Mouse (Mus musculus): Measurements from ENCODE around the gene Ghsr. TPM values are rescaled to one million over a fixed set of nuclear protein-coding genes. Genes with fewer than 3 reads are reported as not detected.

The Ghsr gene
- polyA plus RNA-seq, 2 experiments: not detected

GRCm38 (mm10) chr3:27418602-27419001 lies 47.5 kb downstream of the Ghsr start:
- TF ChIP-seq EP300 (IDR thresholded peaks at IDR 0.05; ENCODE audit: low read depth): no peak
- no peak for TF ChIP-seq CTCF (IDR thresholded peaks at IDR 0.05; ENCODE audit: low read depth)
- Histone ChIP-seq H3K36me3 (replicated peaks; ENCODE audit: control insufficient read depth, insufficient read depth, low read depth) (no peaks in the 10 kb centered on the region), H3K4me1 (replicated peaks; ENCODE audit: control insufficient read depth in 2 of 2, insufficient read depth in 2 of 2, low read length in 1 of 2) (no peaks in the 10 kb centered on the region), H3K9ac (replicated peaks) (no peak overlapping the region), H3K27ac (no peak overlapping the region), H3K4me2 (ENCODE audit: low read depth) (no peak overlapping the region), H3K9me3 (ENCODE audit: control insufficient read depth, low read length) (no peaks in the 10 kb centered on the region), H3K27me3 (ENCODE audit: control insufficient read depth, insufficient read depth, low read length) (no peaks in the 10 kb centered on the region), H3K4me3 (ENCODE audit: insufficient read depth in 1 of 2, low read depth in 2 of 2, low read length in 2 of 2) (no peak overlapping the region)
- ATAC-seq (ENCODE audit: insufficient read depth) (no peak), DNase-seq (ENCODE audit: low read depth in 3 of 3, low spot score in 3 of 3) (no peak)
- 76% methylated on average over 8 of the region's 8 CpGs for WGBS (ENCODE audit: insufficient replicate concordance)

GRCm38 (mm10) chr3:27421980-27422379 lies 50.8 kb downstream of the Ghsr start:
- no peak overlapping the region for H3K27ac ChIP-seq
- no peak for ATAC-seq (ENCODE audit: insufficient read depth)
- H3K36me3 ChIP-seq (replicated peaks; ENCODE audit: control insufficient read depth, insufficient read depth, low read depth): no peaks in the 10 kb centered on the region
- no peaks in the 10 kb centered on the region for H3K4me1 ChIP-seq (replicated peaks; ENCODE audit: control insufficient read depth in 2 of 2, insufficient read depth in 2 of 2, low read length in 1 of 2)
- no peaks in the 10 kb centered on the region for H3K9me3 ChIP-seq (ENCODE audit: control insufficient read depth, low read length)
- no peak for DNase-seq (ENCODE audit: low read depth in 3 of 3, low spot score in 3 of 3)
- no peak overlapping the region for H3K4me3 ChIP-seq (ENCODE audit: insufficient read depth in 1 of 2, low read depth in 2 of 2, low read length in 2 of 2)
- H3K9ac ChIP-seq (replicated peaks): no peak overlapping the region
- TF ChIP-seq EP300 (IDR thresholded peaks at IDR 0.05; ENCODE audit: low read depth) (no peak), CTCF (IDR thresholded peaks at IDR 0.05; ENCODE audit: low read depth) (no peak)
- no peak overlapping the region for H3K4me2 ChIP-seq (ENCODE audit: low read depth)
- 71% methylated on average over 12 of the region's 12 CpGs for WGBS (ENCODE audit: insufficient replicate concordance)
- H3K27me3 ChIP-seq (ENCODE audit: control insufficient read depth, insufficient read depth, low read length): no peaks in the 10 kb centered on the region

- Histone ChIP-seq H3K27ac (no peak overlapping the region), H3K9me3 (ENCODE audit: control insufficient read depth, low read length) (no peaks in the 10 kb centered on the region), H3K9ac (replicated peaks) (no peak overlapping the region), H3K27me3 (ENCODE audit: control insufficient read depth, insufficient read depth, low read length) (no peaks in the 10 kb centered on the region), H3K36me3 (replicated peaks; ENCODE audit: control insufficient read depth, insufficient read depth, low read depth) (no peaks in the 10 kb centered on the region), H3K4me1 (replicated peaks; ENCODE audit: control insufficient read depth in 2 of 2, insufficient read depth in 2 of 2, low read length in 1 of 2) (no peaks in the 10 kb centered on the region), H3K4me2 (ENCODE audit: low read depth) (no peak overlapping the region), H3K4me3 (ENCODE audit: insufficient read depth in 1 of 2, low read depth in 2 of 2, low read length in 2 of 2) (no peak overlapping the region)
- ATAC-seq (ENCODE audit: insufficient read depth): no peak
- 77% methylated on average over 6 of the region's 6 CpGs for WGBS (ENCODE audit: insufficient replicate concordance)
- no peak for TF ChIP-seq EP300 (IDR thresholded peaks at IDR 0.05; ENCODE audit: low read depth)
- TF ChIP-seq CTCF (IDR thresholded peaks at IDR 0.05; ENCODE audit: low read depth): no peak
- no peak for DNase-seq (ENCODE audit: low read depth in 3 of 3, low spot score in 3 of 3)
Observed at GRCm38 (mm10) chr3:27422521-27422920, 51.4 kb downstream of the Ghsr start.

- Histone ChIP-seq H3K36me3 (replicated peaks; ENCODE audit: control insufficient read depth, insufficient read depth, low read depth) (no peaks in the 10 kb centered on the region; the same call in 1 of the 2 replicates), H3K9me3 (ENCODE audit: control insufficient read depth, low read length) (no peaks in the 10 kb centered on the region), H3K27ac (no peak overlapping the region), H3K4me2 (ENCODE audit: low read depth) (no peak overlapping the region), H3K27me3 (ENCODE audit: control insufficient read depth, insufficient read depth, low read length) (no peaks in the 10 kb centered on the region), H3K9ac (replicated peaks) (no peak overlapping the region), H3K4me1 (replicated peaks; ENCODE audit: control insufficient read depth in 2 of 2, insufficient read depth in 2 of 2, low read length in 1 of 2) (no peaks in the 10 kb centered on the region), H3K4me3 (ENCODE audit: insufficient read depth in 1 of 2, low read depth in 2 of 2, low read length in 2 of 2) (no peak overlapping the region)
- 70% methylated on average over 11 of the region's 11 CpGs for WGBS (ENCODE audit: insufficient replicate concordance)
- DNase-seq (ENCODE audit: low read depth in 3 of 3, low spot score in 3 of 3) (no peak), ATAC-seq (ENCODE audit: insufficient read depth) (no peak)
- no peak for TF ChIP-seq CTCF (IDR thresholded peaks at IDR 0.05; ENCODE audit: low read depth)
- no peak for TF ChIP-seq EP300 (IDR thresholded peaks at IDR 0.05; ENCODE audit: low read depth)
Observed at GRCm38 (mm10) chr3:27424049-27424667, 53.0 kb downstream of the Ghsr start.

GRCm38 (mm10) chr3:27427406-27427805 lies 56.3 kb downstream of the Ghsr start:
- 73% methylated on average over 6 of the region's 6 CpGs for WGBS (ENCODE audit: insufficient replicate concordance)
- ATAC-seq (ENCODE audit: insufficient read depth) (no peak), DNase-seq (ENCODE audit: low read depth in 3 of 3, low spot score in 3 of 3) (no peak)
- H3K4me3 ChIP-seq (ENCODE audit: insufficient read depth in 1 of 2, low read depth in 2 of 2, low read length in 2 of 2): no peak overlapping the region
- H3K27me3 ChIP-seq (ENCODE audit: control insufficient read depth, insufficient read depth, low read length): no peaks in the 10 kb centered on the region
- no peaks in the 10 kb centered on the region for H3K4me1 ChIP-seq (replicated peaks; ENCODE audit: control insufficient read depth in 2 of 2, insufficient read depth in 2 of 2, low read length in 1 of 2)
- TF ChIP-seq CTCF (IDR thresholded peaks at IDR 0.05; ENCODE audit: low read depth) (no peak), EP300 (IDR thresholded peaks at IDR 0.05; ENCODE audit: low read depth) (no peak)
- no peak overlapping the region for H3K4me2 ChIP-seq (ENCODE audit: low read depth)
- no peaks in the 10 kb centered on the region; the same call in 1 of the 2 replicates for H3K36me3 ChIP-seq (replicated peaks; ENCODE audit: control insufficient read depth, insufficient read depth, low read depth)
- no peak overlapping the region for H3K9ac ChIP-seq (replicated peaks)
- no peaks in the 10 kb centered on the region for H3K9me3 ChIP-seq (ENCODE audit: control insufficient read depth, low read length)
- no peak overlapping the region for H3K27ac ChIP-seq

Other genes starting within 250 kb of the Ghsr start
- gene Ect2, start 217.5 kb upstream of the Ghsr start, polyA plus RNA-seq (2012; rRNA removed): 12.8 and 15.9 TPM in 2 replicates
- 37.2 and 41.1 TPM in 2 replicates for gene Ect2, start 217.5 kb upstream of the Ghsr start, polyA plus RNA-seq (2014; fragmentation: Nextera tagmentation; extraction: Ambion mirVana)
- gene Nceh1, start 188.4 kb upstream of the Ghsr start, polyA plus RNA-seq (2012; rRNA removed): 0.74 and 1.2 TPM in 2 replicates
- 3.0 and 3.2 TPM in 2 replicates for gene Nceh1, start 188.4 kb upstream of the Ghsr start, polyA plus RNA-seq (2014; fragmentation: Nextera tagmentation; extraction: Ambion mirVana)
- 0.04 and 0.09 TPM in 2 replicates for gene Tnfsf10, start 54.3 kb upstream of the Ghsr start, polyA plus RNA-seq (2012; rRNA removed)
- 0.04 and 0.11 TPM in 2 replicates for gene Tnfsf10, start 54.3 kb upstream of the Ghsr start, polyA plus RNA-seq (2014; fragmentation: Nextera tagmentation; extraction: Ambion mirVana)